Mouse (Mus musculus): ENCODE measurements around the gene Crispld2. TPM values are rescaled to one million over a fixed set of nuclear protein-coding genes. Genes with fewer than 3 reads are reported as not detected.

The Crispld2 gene
- polyA plus RNA-seq, 1 experiment from 2014 or later: 1.3 TPM

GRCm38 (mm10) chr8:120093103-120093502 lies 100.9 kb downstream of the Crispld2 start:
- 71% methylated on average over 3 of the region's 3 CpGs for WGBS (ENCODE audit: insufficient replicate concordance)
- Histone ChIP-seq H3K9me3 (replicated peaks) (no peaks in the 10 kb centered on the region), H3K36me3 (replicated peaks) (peaks cover 42% of the 10 kb centered on the region), H3K27me3 (no peaks in the 10 kb centered on the region), H3K27ac (replicated peaks) (no peak overlapping the region), H3K9ac (no peak overlapping the region), H3K4me3 (replicated peaks) (no peak overlapping the region), H3K4me1 (replicated peaks) (peaks cover 27% of the 10 kb centered on the region), H3K4me2 (no peak overlapping the region)
- ATAC-seq (ENCODE audit: insufficient read depth): no peak

GRCm38 (mm10) chr8:120094801-120095200 lies 102.6 kb downstream of the Crispld2 start:
- WGBS (ENCODE audit: insufficient replicate concordance): 79% methylated on average over 10 of the region's 10 CpGs
- H3K4me3 ChIP-seq (replicated peaks): no peak overlapping the region
- no peak overlapping the region for H3K9ac ChIP-seq
- no peak overlapping the region for H3K4me2 ChIP-seq
- no peaks in the 10 kb centered on the region for H3K27me3 ChIP-seq
- peaks cover 34% of the 10 kb centered on the region for H3K4me1 ChIP-seq (replicated peaks)
- H3K27ac ChIP-seq (replicated peaks): no peak overlapping the region
- no peaks in the 10 kb centered on the region for H3K9me3 ChIP-seq (replicated peaks)
- H3K36me3 ChIP-seq (replicated peaks): peaks cover 38% of the 10 kb centered on the region
- no peak for ATAC-seq (ENCODE audit: insufficient read depth)

- no peaks in the 10 kb centered on the region for H3K9me3 ChIP-seq (replicated peaks)
- H3K27me3 ChIP-seq: no peaks in the 10 kb centered on the region
- H3K4me3 ChIP-seq (replicated peaks): no peak overlapping the region
- H3K9ac ChIP-seq: no peak overlapping the region
- WGBS (ENCODE audit: insufficient replicate concordance): 50% methylated on average over 2 of the region's 2 CpGs
- no peak overlapping the region for H3K27ac ChIP-seq (replicated peaks)
- H3K36me3 ChIP-seq (replicated peaks): peaks cover 24% of the 10 kb centered on the region
- peaks cover 44% of the 10 kb centered on the region for H3K4me1 ChIP-seq (replicated peaks)
- no peak for ATAC-seq (ENCODE audit: insufficient read depth)
- no peak overlapping the region for H3K4me2 ChIP-seq
These were observed 104.2 kb downstream of the Crispld2 start for GRCm38 (mm10) chr8:120096486-120096885.

GRCm38 (mm10) chr8:120100388-120101067 lies 108.3 kb downstream of the Crispld2 start:
- peak overlapping the region; percentile 83 for H3K9ac ChIP-seq
- WGBS (ENCODE audit: insufficient replicate concordance): 4% methylated on average over 25 of the region's 25 CpGs
- no peaks in the 10 kb centered on the region for H3K27me3 ChIP-seq
- ATAC-seq (ENCODE audit: insufficient read depth): no peak
- no peaks in the 10 kb centered on the region for H3K9me3 ChIP-seq (replicated peaks)
- H3K36me3 ChIP-seq (replicated peaks): no peaks in the 10 kb centered on the region
- H3K4me3 ChIP-seq (replicated peaks): peak overlapping the region; percentile 95
- H3K4me1 ChIP-seq (replicated peaks): peaks cover 53% of the 10 kb centered on the region
- H3K4me2 ChIP-seq: peak overlapping the region; percentile 86
- H3K27ac ChIP-seq (replicated peaks): peak overlapping the region; percentile 77

- Histone ChIP-seq H3K4me3 (replicated peaks) (peak within 1 kb of the TSS; percentile 95), H3K27ac (replicated peaks) (peak within 1 kb of the TSS; percentile 77), H3K9me3 (replicated peaks) (no peaks in the 10 kb centered on the region), H3K27me3 (no peaks in the 10 kb centered on the region), H3K9ac (peak within 1 kb of the TSS; percentile 83), H3K4me1 (replicated peaks) (peaks cover 46% of the 10 kb centered on the region), H3K4me2 (peak within 1 kb of the TSS; percentile 86), H3K36me3 (replicated peaks) (no peaks in the 10 kb centered on the region)
- peak; percentile 71 for ATAC-seq (ENCODE audit: insufficient read depth)
- WGBS (ENCODE audit: insufficient replicate concordance): under 1% methylated on average over 88 of the region's 88 CpGs
These were observed 109.1 kb downstream of the Crispld2 start, which contains the start of gene Zdhhc7 for GRCm38 (mm10) chr8:120101068-120101972. Zdhhc7 (minus strand) TSS chr8:120101482.

Other genes starting within 250 kb of the Crispld2 start
- gene Tldc1, start 214.0 kb upstream of the Crispld2 start, polyA plus RNA-seq (2015; fragmentation: Nextera tagmentation; extraction: Ambion mirVana): 4.1 and 4.6 TPM in 2 replicates
- gene Cotl1, start 151.9 kb upstream of the Crispld2 start, polyA plus RNA-seq (2015; fragmentation: Nextera tagmentation; extraction: Ambion mirVana): 31.9 and 33.3 TPM in 2 replicates
- gene Klhl36, start 130.2 kb upstream of the Crispld2 start, polyA plus RNA-seq (2015; fragmentation: Nextera tagmentation; extraction: Ambion mirVana): 3.9 and 4.3 TPM in 2 replicates
- 76.7 and 91.5 TPM in 2 replicates for gene Usp10, start 82.1 kb upstream of the Crispld2 start, polyA plus RNA-seq (2015; fragmentation: Nextera tagmentation; extraction: Ambion mirVana)
- 3.0 TPM in 1 of 2 replicates, not detected in the other for gene Gm20388, start 81.6 kb upstream of the Crispld2 start, polyA plus RNA-seq (2015; fragmentation: Nextera tagmentation; extraction: Ambion mirVana)
- gene Zdhhc7, start 109.0 kb downstream of the Crispld2 start, polyA plus RNA-seq (2015; fragmentation: Nextera tagmentation; extraction: Ambion mirVana): 13.9 and 17.2 TPM in 2 replicates
- gene 6430548M08Rik, start 121.7 kb downstream of the Crispld2 start, polyA plus RNA-seq (2015; fragmentation: Nextera tagmentation; extraction: Ambion mirVana): 2.8 and 3.4 TPM in 2 replicates
- gene Fam92b, start 185.0 kb downstream of the Crispld2 start, polyA plus RNA-seq (2015; fragmentation: Nextera tagmentation; extraction: Ambion mirVana): not detected in 2 replicates
- gene Gse1, start 236.0 kb downstream of the Crispld2 start, polyA plus RNA-seq (2015; fragmentation: Nextera tagmentation; extraction: Ambion mirVana): 8.7 and 10.6 TPM in 2 replicates